Mouse (Mus musculus): ENCODE measurements around the gene Asphd2. TPM values are rescaled to one million over a fixed set of nuclear protein-coding genes. Genes with fewer than 3 reads are reported as not detected.

Gene Asphd2
- polyA plus RNA-seq, 1 experiment from 2014 or later, result 3.8 TPM

GRCm38 (mm10) chr5:112411514-112412335 is 17.1 kb upstream of the Asphd2 start:
- H3K27me3 ChIP-seq, result no peaks in the 10 kb centered on the region; the same call in 1 of the 2 replicates
- no peak overlapping the region for H3K27ac ChIP-seq
- no peak overlapping the region for H3K4me3 ChIP-seq
- WGBS, result 8% methylated on average over 19 of the region's 19 CpGs
- no peaks in the 10 kb centered on the region for H3K36me3 ChIP-seq
- no peaks in the 10 kb centered on the region for H3K4me1 ChIP-seq
- no peaks in the 10 kb centered on the region for H3K9me3 ChIP-seq
- no peak overlapping the region for H3K9ac ChIP-seq
- no peak overlapping the region for H3K4me2 ChIP-seq
- no peak for ATAC-seq (ENCODE audit: borderline replicate concordance, extremely low read depth, low FRiP score, low TSS enrichment)

GRCm38 (mm10) chr5:112411072-112411471 is 16.4 kb upstream of the Asphd2 start:
- Histone ChIP-seq H3K27ac (no peak overlapping the region), H3K4me2 (no peak overlapping the region), H3K4me1 (no peaks in the 10 kb centered on the region), H3K27me3 (no peaks in the 10 kb centered on the region; the same call in 1 of the 2 replicates), H3K36me3 (no peaks in the 10 kb centered on the region), H3K9me3 (no peaks in the 10 kb centered on the region), H3K9ac (no peak overlapping the region), H3K4me3 (no peak overlapping the region)
- WGBS, result 29% methylated on average over 11 of the region's 11 CpGs
- ATAC-seq (ENCODE audit: borderline replicate concordance, extremely low read depth, low FRiP score, low TSS enrichment), result no peak

- no peaks in the 10 kb centered on the region; the same call in 1 of the 2 replicates for H3K27me3 ChIP-seq
- H3K4me1 ChIP-seq, result no peaks in the 10 kb centered on the region
- ATAC-seq (ENCODE audit: borderline replicate concordance, extremely low read depth, low FRiP score, low TSS enrichment), result no peak
- H3K4me2 ChIP-seq, result no peak overlapping the region
- H3K36me3 ChIP-seq, result no peaks in the 10 kb centered on the region
- H3K4me3 ChIP-seq, result no peak overlapping the region
- WGBS, result 42% methylated on average over 5 of the region's 5 CpGs
- no peak overlapping the region for H3K27ac ChIP-seq
- no peaks in the 10 kb centered on the region for H3K9me3 ChIP-seq
- no peak overlapping the region for H3K9ac ChIP-seq
These were observed 14.6 kb upstream of the Asphd2 start for GRCm38 (mm10) chr5:112409274-112409673.

- no peaks in the 10 kb centered on the region; the same call in 1 of the 2 replicates for H3K27me3 ChIP-seq
- H3K9me3 ChIP-seq, result no peaks in the 10 kb centered on the region
- no peaks in the 10 kb centered on the region for H3K4me1 ChIP-seq
- WGBS, result 42% methylated on average over 3 of the region's 3 CpGs
- H3K27ac ChIP-seq, result no peak overlapping the region
- H3K9ac ChIP-seq, result no peak overlapping the region
- H3K36me3 ChIP-seq, result no peaks in the 10 kb centered on the region
- no peak overlapping the region for H3K4me2 ChIP-seq
- no peak overlapping the region for H3K4me3 ChIP-seq
- no peak for ATAC-seq (ENCODE audit: borderline replicate concordance, extremely low read depth, low FRiP score, low TSS enrichment)
These were observed 11.4 kb upstream of the Asphd2 start for GRCm38 (mm10) chr5:112406017-112406416.

GRCm38 (mm10) chr5:112402437-112402836 is 7.8 kb upstream of the Asphd2 start:
- peak; percentile 57; the same call in 1 of the 2 replicates for ATAC-seq (ENCODE audit: borderline replicate concordance, extremely low read depth, low FRiP score, low TSS enrichment)
- no peaks in the 10 kb centered on the region for H3K27me3 ChIP-seq
- no peak overlapping the region for H3K27ac ChIP-seq
- H3K9ac ChIP-seq, result no peak overlapping the region
- H3K4me3 ChIP-seq, result no peak overlapping the region
- H3K4me1 ChIP-seq, result no peaks in the 10 kb centered on the region
- H3K36me3 ChIP-seq, result no peaks in the 10 kb centered on the region
- WGBS, result 32% methylated on average over 3 of the region's 3 CpGs
- H3K4me2 ChIP-seq, result no peak overlapping the region
- H3K9me3 ChIP-seq, result no peaks in the 10 kb centered on the region

GRCm38 (mm10) chr5:112399284-112399683 is 4.6 kb upstream of the Asphd2 start:
- Histone ChIP-seq H3K4me1 (peaks cover 8% of the 10 kb centered on the region; the same call in 1 of the 2 replicates), H3K4me2 (no peak overlapping the region), H3K4me3 (no peak overlapping the region), H3K9ac (no peak overlapping the region), H3K9me3 (no peaks in the 10 kb centered on the region), H3K27ac (no peak overlapping the region), H3K27me3 (peaks cover 12% of the 10 kb centered on the region), H3K36me3 (no peaks in the 10 kb centered on the region)
- WGBS, result 45% methylated on average over 10 of the region's 10 CpGs
- no peak for ATAC-seq (ENCODE audit: borderline replicate concordance, extremely low read depth, low FRiP score, low TSS enrichment)

- H3K4me1 ChIP-seq, result peaks cover 10% of the 10 kb centered on the region; the same call in 1 of the 2 replicates
- no peak overlapping the region for H3K4me3 ChIP-seq
- H3K4me2 ChIP-seq, result no peak overlapping the region
- 66% methylated on average over 18 of the region's 18 CpGs for WGBS
- H3K9ac ChIP-seq, result no peak overlapping the region
- ATAC-seq (ENCODE audit: borderline replicate concordance, extremely low read depth, low FRiP score, low TSS enrichment), result no peak
- H3K27ac ChIP-seq, result no peak overlapping the region
- H3K36me3 ChIP-seq, result no peaks in the 10 kb centered on the region
- H3K27me3 ChIP-seq, result peaks cover 38% of the 10 kb centered on the region
- no peaks in the 10 kb centered on the region for H3K9me3 ChIP-seq
These were observed 1.4 kb upstream of the Asphd2 start for GRCm38 (mm10) chr5:112396066-112396465.

GRCm38 (mm10) chr5:112394415-112394763 is 277 bp downstream of the Asphd2 start:
- H3K4me3 ChIP-seq, result peak overlapping the region; percentile 52
- ATAC-seq (ENCODE audit: borderline replicate concordance, extremely low read depth, low FRiP score, low TSS enrichment), result peak; percentile 37
- H3K27ac ChIP-seq, result no peak overlapping the region
- H3K9ac ChIP-seq, result no peak overlapping the region
- peaks cover 38% of the 10 kb centered on the region for H3K27me3 ChIP-seq
- no peaks in the 10 kb centered on the region for H3K36me3 ChIP-seq
- whole genome bisulfite sequencing, result 1% methylated on average over 26 of the region's 28 CpGs
- H3K4me2 ChIP-seq, result peak overlapping the region; percentile 92
- H3K9me3 ChIP-seq, result no peaks in the 10 kb centered on the region
- H3K4me1 ChIP-seq, result peaks cover 10% of the 10 kb centered on the region; the same call in 1 of the 2 replicates

- H3K9ac ChIP-seq, result no peak overlapping the region
- no peaks in the 10 kb centered on the region for H3K36me3 ChIP-seq
- peaks cover 10% of the 10 kb centered on the region; the same call in 1 of the 2 replicates for H3K4me1 ChIP-seq
- H3K4me2 ChIP-seq, result peak overlapping the region; percentile 92
- 6% methylated on average over 18 of the region's 18 CpGs for WGBS
- H3K4me3 ChIP-seq, result peak overlapping the region; percentile 52
- H3K27me3 ChIP-seq, result peaks cover 38% of the 10 kb centered on the region
- no peak overlapping the region for H3K27ac ChIP-seq
- no peaks in the 10 kb centered on the region for H3K9me3 ChIP-seq
- ATAC-seq (ENCODE audit: borderline replicate concordance, extremely low read depth, low FRiP score, low TSS enrichment), result 0 out of 2 replicates have a peak, but pooled peaks have one; percentile 1
These were observed 788 bp downstream of the Asphd2 start for GRCm38 (mm10) chr5:112393741-112394414.

GRCm38 (mm10) chr5:112391676-112392323 is 2.9 kb downstream of the Asphd2 start:
- ATAC-seq (ENCODE audit: borderline replicate concordance, extremely low read depth, low FRiP score, low TSS enrichment), result no peak
- no peak overlapping the region for H3K9ac ChIP-seq
- no peak overlapping the region for H3K27ac ChIP-seq
- WGBS, result 65% methylated on average over 27 of the region's 27 CpGs
- H3K4me1 ChIP-seq, result peaks cover 10% of the 10 kb centered on the region; the same call in 1 of the 2 replicates
- H3K36me3 ChIP-seq, result no peaks in the 10 kb centered on the region
- H3K4me2 ChIP-seq, result no peak overlapping the region
- H3K9me3 ChIP-seq, result no peaks in the 10 kb centered on the region
- no peak overlapping the region for H3K4me3 ChIP-seq
- peaks cover 38% of the 10 kb centered on the region for H3K27me3 ChIP-seq

GRCm38 (mm10) chr5:112391002-112391401 is 3.7 kb downstream of the Asphd2 start:
- no peak for ATAC-seq (ENCODE audit: borderline replicate concordance, extremely low read depth, low FRiP score, low TSS enrichment)
- no peak overlapping the region for H3K4me3 ChIP-seq
- no peak overlapping the region for H3K27ac ChIP-seq
- H3K4me2 ChIP-seq, result no peak overlapping the region
- peaks cover 10% of the 10 kb centered on the region; the same call in 1 of the 2 replicates for H3K4me1 ChIP-seq
- no peaks in the 10 kb centered on the region for H3K36me3 ChIP-seq
- no peak overlapping the region for H3K9ac ChIP-seq
- no peaks in the 10 kb centered on the region for H3K9me3 ChIP-seq
- peaks cover 38% of the 10 kb centered on the region for H3K27me3 ChIP-seq
- WGBS, result 46% methylated on average over 16 of the region's 16 CpGs
